Mouse (Mus musculus): ENCODE results near the gene Adam1a.

The Adam1a gene

DNA sequence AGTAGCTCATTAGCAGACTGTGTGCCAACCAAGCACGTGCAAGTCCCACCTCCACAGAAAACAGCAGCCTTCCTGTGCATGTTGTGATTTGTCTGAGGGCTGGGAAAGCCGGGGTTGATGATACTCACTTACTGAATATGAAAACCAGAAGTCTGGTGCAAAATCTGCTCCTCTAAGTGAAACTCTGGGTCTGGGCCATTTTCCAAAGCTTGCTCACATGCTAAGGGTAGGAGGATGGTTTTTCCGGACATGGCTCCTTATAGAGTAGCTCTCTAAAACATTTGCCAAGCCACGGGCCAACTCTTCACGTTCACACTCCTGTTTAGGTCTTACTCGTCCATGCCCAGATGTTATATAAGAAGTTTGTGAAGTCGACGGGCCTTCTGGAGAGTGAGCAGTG lies 52.0 kb downstream of the Adam1a start:
- no peak for DNase-seq (ENCODE audit: low read depth)

DNA sequence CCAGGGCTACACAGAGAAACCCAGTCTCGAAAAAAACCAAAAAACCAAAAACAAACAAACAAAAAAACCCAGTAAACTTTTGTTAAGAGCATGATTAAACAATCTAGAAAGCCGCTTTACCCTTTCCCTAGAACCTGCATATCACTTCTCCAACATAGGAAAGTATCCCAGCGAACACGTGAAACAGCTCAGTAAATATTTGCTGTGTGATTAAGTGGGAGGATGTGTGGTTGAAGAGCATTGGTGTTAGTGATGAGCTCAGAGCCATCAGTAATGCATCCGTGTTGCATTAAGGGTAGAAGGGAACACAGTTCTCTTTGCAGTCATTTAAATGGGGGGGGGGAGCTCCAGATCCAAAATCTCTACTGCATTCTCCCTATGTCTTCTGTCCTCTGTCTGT lies 60.5 kb downstream of the Adam1a start:
- DNase-seq (ENCODE audit: low read depth) = no peak

DNA sequence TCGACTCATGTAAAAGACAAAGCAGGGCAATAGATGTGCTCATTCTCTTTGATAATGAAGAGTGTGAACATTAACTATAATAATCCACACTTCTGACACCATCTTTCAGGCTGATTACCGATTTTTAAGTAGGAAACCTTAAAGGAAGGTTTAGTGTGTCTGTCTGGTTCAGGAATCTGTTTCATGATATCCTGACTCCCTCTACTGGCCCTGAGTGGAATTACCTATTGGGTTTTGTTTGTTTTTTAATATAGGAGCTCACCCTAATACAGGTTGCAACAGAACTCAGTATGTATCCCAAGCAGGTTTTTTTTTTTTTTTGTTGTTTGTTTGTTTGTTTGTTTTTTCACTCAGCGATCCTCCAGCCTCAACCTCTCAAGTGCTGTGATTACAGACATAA lies 67.6 kb downstream of the Adam1a start:
- peak; percentile 73 for DNase-seq (ENCODE audit: low read depth)

DNA sequence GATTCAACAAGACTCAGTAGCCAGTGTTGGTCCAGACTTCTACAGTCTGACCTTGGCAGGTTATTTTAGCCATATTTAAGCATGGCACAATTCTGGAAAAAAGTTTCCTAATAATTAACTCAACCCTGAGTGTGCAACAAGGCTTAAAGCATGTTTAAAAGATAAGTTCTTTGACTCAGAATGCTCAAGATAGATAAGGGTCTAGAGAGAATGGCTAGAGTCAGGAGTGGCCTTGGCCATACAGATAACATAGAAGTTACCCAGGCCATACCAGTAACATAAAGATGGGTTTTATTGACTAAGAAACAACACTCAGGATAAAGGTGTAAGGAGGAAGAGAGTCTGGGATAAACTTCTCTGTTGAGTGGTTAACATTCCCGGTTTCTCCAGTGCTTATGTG lies 69.2 kb downstream of the Adam1a start:
- no peak for DNase-seq (ENCODE audit: low read depth)

DNA sequence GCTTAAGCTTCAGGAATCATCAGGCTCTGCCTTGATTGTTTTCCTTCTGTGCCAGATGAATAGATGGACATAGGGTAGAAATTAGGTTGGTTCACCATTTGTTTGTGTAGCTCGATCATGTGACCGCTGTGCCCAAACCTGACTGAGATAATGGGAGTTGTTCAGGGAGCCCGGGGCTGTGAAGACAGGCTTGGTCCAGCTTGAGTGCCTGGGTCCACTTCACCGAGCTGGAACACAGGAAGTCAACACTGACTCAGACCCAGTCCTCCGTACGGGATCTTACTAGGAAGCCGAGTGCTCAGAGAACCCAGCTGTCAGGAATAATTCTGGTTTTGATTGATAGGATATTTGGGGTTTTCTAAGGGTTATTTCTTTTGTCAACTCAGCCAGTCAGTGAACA lies 70.7 kb downstream of the Adam1a start:
- DNase-seq (ENCODE audit: low read depth) = no peak

DNA sequence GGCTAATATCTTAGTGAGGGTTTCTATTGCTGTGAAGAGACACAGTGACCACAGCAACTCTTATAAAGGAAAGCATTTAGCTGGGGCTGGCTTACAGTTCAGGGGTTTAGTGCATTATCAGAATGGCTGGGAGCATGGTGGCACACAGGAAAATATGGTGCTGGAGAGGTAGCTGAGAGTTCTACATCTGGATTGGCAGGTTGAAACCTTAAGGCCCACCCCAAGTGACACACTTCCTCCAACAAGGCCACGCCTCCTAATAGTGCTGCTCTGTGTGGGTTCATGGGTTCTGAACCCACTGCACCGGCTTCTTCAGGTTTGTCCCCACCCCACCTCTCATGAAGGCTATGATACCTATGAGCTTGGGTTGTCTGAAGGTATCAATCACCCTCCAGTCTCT lies 72.9 kb downstream of the Adam1a start:
- DNase-seq (ENCODE audit: low read depth) = no peak

DNA sequence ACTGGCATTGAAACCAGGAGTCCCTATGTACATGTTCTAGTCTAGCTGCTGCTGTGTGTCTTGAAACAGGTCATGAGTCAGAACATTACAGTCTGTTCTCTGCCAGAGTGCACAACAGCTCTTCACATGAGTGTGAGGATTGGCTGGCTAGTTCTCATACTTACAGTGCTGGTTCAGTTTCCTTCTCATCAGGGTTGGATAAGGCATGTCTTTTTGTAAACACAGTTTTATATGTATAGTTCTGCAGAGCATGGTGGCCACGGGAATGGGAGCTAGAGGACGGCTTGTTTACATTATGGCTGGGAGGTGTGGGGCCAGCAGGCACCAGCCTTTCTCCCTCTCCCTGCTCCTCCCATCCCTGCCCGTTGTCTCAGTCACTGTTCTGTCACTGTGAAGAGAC lies 75.7 kb downstream of the Adam1a start:
- DNase-seq (ENCODE audit: low read depth) = no peak
